Mouse (Mus musculus) spleen, embryonic (tissue): Measurements from ENCODE around the gene Csk.

ENCODE experiments used
- CTCF ChIA-PET: fragments of 350-600 bp; sonication (Branson Sonifier 250); formaldehyde crosslinking; loops from one replicate; lab custom pipeline; 2022; lab: Charles Lee

The Csk gene

DNA sequence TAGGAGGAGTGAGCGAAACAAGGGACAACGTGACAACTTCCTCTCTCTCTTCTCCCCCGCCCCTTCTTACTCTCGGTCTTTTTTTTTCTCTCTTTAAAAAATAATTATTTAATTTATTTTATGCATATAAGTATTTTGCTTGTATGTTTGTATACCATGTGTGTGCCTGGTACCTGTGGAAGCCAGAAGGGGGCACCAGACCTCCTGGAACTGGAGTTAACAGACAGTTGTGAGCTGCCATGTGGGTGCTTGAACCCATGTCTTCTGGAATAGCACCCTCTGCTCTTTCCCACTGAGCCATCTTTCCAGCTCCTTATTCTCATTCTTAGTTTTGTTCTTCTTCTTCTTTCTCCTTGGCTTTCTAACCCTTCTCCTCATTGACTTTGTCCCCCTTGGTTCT is 5.5 kb upstream of the Csk start:
- CTCF ChIA-PET = interaction anchor here (0.6 to 1.2 kb wide), 5 partner anchors 25 to 499 kb away, joined by 3 to 5 read pairs (median 4); partner anchors contain the start of gene Ulk3

DNA sequence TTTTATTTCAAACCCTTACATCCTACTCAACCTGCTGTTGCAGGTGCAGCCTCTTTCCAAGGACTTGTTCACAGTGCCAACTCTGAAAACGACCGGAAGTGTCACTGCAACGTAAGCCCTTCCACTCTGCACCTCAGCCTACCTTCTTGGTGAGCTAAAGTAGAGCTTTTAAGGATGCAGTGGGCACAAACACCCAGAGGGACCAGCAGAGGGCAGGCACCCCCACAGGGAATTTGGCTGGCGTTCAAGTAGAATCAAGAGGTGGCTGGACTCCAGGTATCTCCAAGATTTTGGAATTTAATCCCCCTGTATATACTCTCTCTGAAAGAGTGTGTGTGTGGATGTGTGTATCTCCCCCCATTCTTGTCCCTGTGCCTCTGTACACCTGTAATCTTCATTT is 4.4 kb upstream of the Csk start:
- CTCF ChIA-PET = interaction anchor here (0.7 kb wide), 1 partner anchor 19 kb away, joined by 3 read pairs; no protein-coding TSS in a partner anchor

DNA sequence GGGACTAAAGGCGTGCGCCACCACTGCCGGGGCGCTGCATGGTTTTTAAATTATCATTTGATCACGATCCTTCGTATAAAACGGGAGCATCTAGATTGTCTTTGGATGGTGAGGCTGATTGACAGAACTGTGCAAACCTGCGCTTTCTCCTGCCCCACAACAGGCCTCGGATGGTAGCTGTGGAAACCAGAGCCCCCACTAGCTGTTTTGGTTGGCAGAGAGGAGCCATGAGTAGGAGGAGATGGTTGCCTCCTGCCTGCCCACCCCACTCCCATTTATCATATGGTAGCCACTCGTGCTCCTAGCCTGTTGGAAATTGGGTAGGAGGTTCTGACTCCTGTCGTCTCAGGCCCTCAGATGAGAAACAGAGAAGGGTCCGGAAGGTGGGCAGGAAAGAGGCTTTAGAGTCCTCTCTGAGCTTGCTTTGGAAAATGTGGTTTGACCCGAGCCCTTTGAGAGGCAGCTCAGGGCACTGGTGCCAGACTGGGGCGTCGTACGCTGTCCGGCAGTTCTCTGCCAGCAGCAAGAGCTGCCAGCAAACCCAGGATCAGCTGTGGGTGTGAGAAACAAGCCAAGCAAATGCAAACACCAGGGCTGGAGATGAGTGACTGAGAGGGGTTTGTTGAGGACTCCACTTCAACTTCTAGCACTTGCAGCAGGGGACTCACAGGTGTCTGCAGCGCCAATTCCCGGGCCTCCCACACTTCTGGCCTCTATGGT is 3.4 kb upstream of the Csk start:
- CTCF ChIA-PET = interaction anchor here (0.6 to 2.2 kb wide), 2 partner anchors 27 to 115 kb away, joined by 3 to 17 read pairs; no protein-coding TSS in a partner anchor

DNA sequence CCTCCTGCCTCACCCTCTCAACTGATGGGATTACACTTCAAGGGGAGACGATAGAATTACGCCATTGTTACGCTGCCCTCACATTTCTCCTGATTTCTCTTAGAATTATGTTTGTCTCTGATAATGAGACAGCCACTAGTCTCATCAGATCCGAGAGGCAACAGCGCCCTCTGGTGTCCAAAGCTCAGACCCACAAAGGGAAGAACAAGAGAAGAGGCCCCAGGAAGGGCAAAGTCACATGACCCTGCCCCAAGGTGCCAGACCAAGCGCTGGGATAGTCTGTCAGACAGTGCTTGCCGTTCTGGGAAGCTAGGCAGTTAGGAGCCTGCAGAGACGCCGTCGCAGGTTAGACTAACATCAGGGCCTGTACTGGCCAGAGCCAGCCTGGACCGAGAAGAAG is 2.3 kb upstream of the Csk start:
- CTCF ChIA-PET = interaction anchor here (0.6 to 2.2 kb wide), 8 partner anchors 17 to 131 kb away, joined by 3 to 17 read pairs (median 4); no protein-coding TSS in a partner anchor

DNA sequence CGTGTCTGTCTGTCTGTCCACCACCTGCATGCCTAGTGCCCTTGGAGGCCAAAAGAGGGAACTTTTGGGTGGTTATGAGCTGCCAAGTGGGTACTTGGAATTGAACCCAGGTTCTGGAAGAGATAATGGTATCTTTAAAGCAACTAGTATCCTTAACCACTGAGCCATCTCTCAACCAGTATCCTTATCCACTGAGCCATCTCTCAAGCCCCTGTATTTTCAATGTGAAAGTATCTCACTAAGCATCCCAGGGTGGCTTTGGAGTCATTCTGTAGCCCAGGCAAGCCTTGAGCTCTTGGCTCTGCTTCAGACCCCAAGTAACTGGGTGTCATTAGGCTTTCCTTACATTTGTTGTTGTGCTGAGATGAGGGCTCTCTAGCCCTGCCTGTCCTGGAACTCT is 1.5 kb upstream of the Csk start:
- CTCF ChIA-PET = interaction anchor here (0.6 to 2.2 kb wide), 5 partner anchors 9 to 131 kb away, joined by 3 to 17 read pairs (median 5); no protein-coding TSS in a partner anchor

DNA sequence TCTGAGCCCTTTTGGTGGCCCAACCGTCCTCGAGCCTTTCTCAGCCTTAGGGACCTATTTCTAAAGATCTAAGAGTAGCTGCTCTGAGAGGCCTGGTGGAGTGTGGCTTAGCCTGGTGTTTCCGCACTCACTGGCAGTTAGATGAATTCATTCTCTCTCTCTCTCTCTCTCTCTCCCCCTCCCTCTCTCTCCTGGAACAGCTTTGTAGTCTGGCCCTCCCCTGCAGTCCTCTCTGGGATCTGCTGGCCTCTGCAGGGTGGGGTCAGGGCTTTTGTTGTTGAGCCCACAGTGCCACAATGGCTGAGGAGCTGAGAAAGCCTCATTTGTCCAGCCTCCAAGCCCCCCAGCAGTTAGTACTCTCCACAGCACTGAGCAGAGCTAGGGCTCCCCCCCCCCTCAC is 576 bp downstream of the Csk start:
- CTCF ChIA-PET = interaction anchor here (0.5 to 1.1 kb wide), 7 partner anchors 13 to 135 kb away, joined by 3 to 8 read pairs (median 4); no protein-coding TSS in a partner anchor

DNA sequence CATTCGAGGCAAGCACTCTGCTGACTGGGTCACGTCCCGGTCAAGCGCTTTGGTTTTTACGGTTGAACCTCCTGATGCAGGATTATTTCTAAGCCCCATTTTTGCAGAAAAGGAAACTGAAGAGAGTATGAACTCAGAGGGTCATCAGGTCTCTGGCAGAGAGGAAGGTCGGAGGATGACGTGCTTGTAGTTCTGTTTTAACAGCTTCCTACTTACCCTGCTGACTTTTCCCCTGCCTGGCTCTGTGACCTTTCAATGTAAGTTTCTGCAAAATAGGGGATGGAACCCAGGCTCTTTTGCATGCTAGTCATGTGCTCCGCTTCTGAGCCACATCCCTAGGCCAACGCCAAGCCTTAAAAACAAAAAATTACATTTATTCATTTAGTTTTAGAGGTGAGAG is 1.1 kb downstream of the Csk start:
- CTCF ChIA-PET = interaction anchor here (0.6 to 1.6 kb wide), 4 partner anchors 12 to 114 kb away, joined by 3 to 4 read pairs (median 4); no protein-coding TSS in a partner anchor

DNA sequence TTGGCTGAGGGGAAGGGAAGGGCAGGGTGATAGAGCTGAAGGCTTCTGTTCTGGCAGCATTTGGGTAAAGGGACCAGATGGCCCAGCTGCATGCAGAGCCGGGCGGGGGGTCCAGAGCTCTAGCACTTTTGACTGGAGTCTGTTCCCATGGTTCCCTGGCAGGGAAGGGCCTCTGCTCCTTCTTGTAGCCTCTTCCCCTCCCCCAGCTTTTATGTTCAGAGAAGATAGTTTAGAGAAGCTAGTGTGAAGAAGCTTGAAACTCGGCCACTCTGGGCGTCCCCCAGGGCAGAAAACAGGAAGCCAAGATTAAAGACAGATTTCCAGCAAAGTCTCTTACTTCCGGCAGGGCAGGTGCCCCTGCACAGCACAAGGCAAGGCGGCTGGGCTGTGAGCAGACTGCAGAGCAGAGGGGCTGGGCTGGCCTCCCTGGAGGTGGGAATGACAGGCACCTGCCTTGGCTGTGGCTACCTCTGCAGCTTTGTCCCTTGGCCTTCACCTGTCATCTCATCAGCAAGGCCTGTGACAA is 2.6 kb downstream of the Csk start:
- CTCF ChIA-PET = interaction anchor here (0.6 to 1.6 kb wide), 4 partner anchors 12 to 113 kb away, joined by 3 to 10 read pairs (median 6); no protein-coding TSS in a partner anchor

DNA sequence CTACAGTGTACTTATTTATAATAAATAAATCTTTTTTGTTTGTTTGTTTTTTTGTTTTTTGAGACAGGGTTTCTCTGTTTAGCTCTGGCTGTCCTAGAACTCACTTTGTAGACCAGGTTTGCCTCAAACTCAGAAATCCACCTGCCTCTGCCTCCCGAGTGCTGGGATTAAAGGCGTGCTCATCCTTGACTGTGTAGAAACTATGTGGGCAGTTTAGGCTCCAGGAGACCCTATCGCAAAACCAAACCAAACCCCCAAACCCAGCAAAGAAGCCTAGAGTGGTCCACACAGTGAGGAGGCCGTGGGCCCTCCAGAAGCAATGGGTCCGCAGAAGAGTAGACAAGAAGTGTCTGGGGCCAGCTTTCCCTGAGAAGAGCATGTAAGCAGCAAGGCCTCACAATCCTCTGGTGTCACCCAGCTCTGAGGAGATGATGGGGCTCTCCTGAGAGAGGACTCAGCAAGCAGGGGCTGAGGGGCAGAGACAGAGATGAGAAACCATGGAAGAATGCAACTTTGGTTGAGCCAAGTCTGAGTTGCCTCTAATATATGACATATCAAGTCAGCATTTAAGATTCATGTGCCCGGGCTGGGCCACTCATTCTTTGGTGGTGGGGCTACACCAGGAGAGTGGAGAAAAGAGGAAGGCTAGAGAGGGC is 3.2 kb downstream of the Csk start:
- CTCF ChIA-PET = interaction anchor here (1.6 kb wide), 1 partner anchor 112 kb away, joined by 3 read pairs; no protein-coding TSS in a partner anchor

DNA sequence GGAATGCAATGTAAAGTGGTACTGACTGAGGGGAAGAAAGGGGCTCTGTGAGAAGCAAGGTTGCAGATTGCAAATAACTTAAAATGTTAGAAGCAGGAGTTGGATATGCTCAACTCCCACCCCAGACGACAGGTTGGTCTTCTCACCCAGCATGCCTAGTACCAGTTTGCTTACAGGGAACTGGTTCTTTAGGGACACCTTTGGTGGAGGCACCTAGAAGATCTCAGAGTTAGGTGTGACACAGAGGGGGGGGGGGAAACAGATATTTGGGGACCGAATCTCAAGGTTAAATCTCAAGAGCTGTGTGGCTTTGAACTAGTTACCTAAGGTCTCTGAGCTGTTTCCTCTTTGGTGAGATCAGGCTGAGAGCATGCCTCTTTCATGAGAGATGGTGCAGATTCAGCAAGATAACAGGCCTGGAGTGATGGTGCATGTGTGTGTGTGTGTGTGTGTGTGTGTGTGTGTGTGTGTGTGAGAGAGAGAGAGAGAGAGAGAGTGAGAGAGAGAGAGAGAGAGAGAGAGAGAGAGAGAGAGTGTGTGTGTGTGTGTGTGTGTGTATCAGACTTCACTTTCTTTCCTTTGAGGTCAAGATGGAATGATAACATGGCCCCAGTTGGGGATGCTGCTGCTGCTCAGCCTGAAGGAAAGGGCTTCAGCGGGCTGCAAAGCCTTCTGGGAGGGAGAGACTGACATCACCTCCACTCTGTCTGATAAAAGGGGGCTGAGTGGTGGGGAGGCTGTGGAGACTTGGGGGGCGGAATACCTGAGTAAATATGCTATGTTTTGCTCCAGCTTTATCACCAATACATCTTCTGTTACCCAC is 5.9 kb downstream of the Csk start:
- CTCF ChIA-PET = interaction anchor here (0.7 to 1.1 kb wide), 2 partner anchors 133 to 338 kb away, joined by 4 read pairs; no protein-coding TSS in a partner anchor

DNA sequence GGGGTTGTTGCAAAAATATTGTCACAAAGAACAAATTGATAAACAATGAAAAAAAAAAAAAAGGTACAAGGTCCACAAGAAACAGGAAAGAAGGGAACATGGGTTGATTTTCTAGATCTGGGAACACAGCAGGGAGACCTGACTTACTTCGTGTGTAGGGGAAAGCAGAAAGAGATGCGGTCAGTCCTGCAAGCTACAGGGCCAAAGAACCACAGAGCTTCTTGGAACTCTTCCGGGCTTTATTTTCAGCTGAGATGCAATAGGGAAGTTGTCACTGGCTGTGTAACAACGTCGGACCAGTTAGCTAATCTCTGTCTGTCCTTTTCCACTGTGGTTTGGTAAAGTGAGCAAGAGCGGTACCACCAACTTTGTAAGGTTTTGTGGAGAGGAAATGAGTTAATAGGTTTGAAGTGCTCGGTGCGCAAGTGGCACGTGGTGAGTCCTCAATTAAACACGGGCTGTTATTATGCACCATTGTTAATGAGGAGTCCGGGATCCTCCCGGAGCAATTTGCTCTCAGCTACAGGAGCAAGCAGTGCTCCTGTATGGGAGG is 6.8 kb downstream of the Csk start:
- CTCF ChIA-PET = interaction anchor here (0.6 to 1.0 kb wide), 3 partner anchors 8 to 17 kb away, joined by 3 read pairs; no protein-coding TSS in a partner anchor

DNA sequence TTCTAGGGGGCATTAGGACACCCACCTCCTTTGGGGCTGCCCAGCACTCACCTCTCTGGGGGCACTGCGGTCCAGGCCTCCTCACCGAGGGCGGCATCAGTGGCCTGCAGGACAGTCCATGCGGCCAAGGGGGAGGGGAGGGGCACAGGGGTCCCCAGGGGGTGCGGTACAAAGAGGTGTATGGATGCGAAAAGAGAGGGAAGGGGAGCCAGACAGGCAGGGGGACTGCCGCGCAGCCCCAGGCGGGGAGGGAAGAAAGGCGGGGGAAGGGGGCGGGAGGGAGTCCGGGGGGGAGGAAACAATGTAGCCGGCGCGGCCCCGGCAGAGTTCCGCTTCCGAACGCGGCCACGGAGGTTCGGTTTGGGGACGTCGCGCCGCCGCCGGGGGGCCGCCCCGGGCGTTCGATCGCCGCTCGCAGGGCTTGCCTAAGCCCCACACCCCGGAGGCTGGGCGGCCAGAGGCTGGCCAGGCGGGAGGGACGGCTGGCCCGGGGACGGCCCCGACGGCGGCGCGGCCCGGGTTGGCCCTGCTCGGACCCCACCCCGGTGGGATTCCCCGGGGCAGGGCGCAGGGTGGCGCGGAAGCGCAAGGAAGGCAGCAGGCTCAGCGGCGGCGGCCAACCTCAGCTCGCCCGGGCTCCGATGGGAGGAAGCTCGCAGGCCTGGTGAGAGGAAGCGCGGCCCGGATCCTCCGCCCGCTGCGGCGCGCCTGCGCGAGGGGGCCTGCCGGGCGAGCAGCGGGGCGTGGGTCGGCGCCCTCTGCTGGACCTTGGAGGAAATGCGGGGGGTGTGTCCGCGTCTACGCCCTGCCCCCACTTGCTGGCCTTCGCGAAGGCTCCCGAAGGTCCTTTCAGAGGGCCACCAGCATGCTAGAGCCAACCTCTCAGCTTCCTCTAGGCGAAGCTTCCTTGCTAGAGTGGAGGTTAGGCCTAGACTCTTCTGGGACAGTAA is 8.2 kb downstream of the Csk start:
- CTCF ChIA-PET = interaction anchor here (1.0 kb wide), 2 partner anchors 7 to 83 kb away, joined by 3 read pairs; no protein-coding TSS in a partner anchor

DNA sequence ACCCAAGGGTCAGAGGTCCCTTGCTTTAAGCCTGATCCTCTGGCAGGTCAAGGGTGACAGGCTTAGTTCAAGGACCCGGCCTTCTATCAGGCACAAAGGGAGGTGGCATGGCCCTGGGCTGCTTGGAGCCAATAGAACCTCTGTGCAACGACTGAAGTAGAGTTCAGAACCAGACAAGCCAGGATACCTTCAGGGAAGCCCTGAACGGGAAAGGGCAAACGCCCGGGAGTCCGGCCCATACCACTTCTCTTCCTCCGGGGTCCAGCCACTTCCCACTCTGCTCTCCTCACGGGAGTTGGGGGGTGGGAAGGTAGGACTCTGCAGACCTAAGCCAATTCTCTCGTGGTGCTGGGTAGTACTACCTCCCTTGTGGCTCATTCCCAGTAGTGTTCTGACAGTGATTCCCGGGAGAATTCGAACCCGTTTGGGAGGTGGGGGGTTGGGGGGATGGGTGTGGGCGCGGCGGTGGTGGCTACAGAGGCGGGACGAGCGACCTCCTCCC is 8.9 kb downstream of the Csk start:
- CTCF ChIA-PET = interaction anchor here (0.6 kb wide), 1 partner anchor 16 kb away, joined by 3 read pairs; no protein-coding TSS in a partner anchor

DNA sequence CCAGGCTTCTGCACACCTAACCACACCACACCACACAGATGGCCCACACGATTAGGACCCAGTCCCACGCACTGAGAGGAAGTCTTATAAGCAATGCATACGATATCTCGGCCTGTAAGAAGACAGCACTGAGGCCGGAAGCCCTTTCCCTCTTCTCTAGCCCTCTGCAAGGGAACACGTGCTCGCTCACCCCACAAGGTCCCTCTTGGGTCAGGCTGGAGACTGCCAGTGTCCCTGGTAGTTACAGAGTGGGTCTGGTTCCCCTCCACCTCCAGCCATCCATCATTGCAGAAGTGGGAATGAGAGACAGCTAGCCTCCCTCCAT is 9.6 kb downstream of the Csk start:
- CTCF ChIA-PET = interaction anchor here (0.7 kb wide), 1 partner anchor 9 kb away, joined by 13 read pairs; no protein-coding TSS in a partner anchor

DNA sequence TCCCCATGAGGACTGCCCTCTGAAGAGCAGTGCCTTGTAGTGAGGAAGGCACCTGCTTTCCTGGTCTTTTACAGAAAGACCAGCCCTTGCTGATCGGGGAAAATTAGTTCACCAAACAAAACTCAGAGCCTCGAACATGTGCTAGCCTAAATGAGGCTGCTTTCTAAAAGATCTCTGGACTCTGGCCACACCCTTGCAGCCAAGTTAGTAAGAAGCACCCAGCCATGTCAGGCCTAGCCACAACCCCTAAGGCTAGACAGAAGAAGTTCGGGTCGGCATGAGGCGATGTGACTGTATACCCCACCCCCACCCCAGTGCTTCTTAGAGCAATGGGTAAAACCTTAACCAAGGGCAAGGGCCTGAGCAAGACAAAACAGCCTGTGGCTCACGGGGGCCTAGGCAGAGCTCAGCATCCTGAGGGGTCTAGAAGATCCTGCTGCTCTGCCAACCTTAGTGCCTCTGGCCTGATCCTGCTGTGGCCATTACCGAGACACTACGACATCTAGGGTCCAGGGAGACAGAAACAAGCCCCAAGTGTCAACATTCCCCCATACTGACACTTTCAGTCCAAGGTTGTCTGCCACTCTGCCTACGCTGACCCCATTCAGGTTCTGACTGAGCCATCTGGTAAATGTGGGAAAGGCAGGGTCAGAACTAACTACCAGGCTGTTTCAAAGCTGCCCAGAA is 10.1 kb downstream of the Csk start:
- CTCF ChIA-PET = interaction anchor here (0.7 kb wide), 1 partner anchor 9 kb away, joined by 13 read pairs; no protein-coding TSS in a partner anchor

DNA sequence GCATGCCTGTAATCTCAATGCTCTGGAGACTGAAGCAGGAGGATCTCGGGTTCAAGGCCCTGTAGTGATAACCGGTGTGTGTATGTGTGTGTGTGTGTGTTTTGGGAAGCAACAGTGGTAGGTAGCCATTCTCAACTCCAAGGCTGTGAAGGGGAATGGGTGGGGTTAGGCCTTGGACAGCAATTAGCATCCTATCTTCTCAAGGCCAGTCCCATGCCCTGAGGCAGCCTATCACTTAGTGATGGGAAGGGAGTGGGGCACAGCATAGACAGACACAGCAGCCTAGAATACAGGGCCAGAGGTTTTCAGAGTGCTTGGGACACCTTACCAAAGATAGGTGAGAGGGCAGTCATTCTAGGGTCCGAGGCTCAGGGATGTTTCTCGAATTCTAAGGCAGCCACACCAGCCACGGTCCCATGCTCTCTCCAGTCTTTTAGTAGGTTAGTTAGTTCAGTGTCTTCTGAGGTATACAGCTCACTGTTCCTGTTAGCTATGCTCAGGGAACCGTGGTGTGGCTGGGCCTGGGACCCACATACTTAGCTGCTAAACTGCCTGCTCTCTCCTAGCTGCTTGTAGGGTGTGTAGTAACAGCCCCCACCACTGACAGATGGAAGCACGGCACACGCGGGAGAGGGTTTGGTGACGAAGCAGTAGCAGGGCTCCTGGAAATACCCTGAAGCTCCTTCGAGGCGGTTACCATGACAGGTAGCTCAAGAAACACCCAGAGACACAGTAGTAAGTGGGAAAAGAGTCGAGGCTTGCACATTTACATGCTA is 11.5 kb downstream of the Csk start:
- CTCF ChIA-PET = no interaction called here

DNA sequence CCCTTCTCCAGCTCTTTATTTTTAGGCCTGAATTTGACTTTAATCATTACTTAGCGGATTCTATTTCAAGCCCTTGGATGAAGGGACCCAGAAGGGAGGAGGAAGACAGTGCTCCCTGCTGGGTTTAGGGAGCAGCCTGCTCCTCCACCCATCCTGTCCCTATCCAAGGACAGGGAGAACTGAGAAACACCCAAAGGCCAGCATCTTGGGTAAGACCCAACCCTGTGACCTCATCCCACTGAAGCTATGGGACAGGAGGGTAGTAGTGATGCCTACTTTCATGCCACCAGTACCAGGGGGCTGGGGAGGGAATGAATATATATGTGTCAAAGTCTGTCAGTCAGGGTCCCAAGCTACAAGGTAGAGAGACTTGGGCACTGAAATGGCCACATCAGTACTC is 12.4 kb downstream of the Csk start:
- CTCF ChIA-PET = interaction anchor here (1.0 kb wide), 1 partner anchor 10 kb away, joined by 3 read pairs; no protein-coding TSS in a partner anchor
